Mouse (Mus musculus) common myeloid progenitor, adult 5-6 weeks (primary cell): Measurements from ENCODE around the gene L3mbtl2. TPM values are rescaled to one million over a fixed set of nuclear protein-coding genes. Genes with fewer than 3 reads are reported as not detected.
A peak's percentile ranks its signal among the peaks of the same experiment; 100 is the strongest.

Experiments used
- ATAC-seq: replicated peaks from 2 replicates; pipeline ENCODE4 v1.8.0; 2016; ENCODE audit warnings: low read depth, mild to moderate bottlenecking, moderate TSS enrichment, inconsistent platforms; ENCODE audit not compliant: poor library complexity, severe bottlenecking
- total RNA-seq: library from RNA; stranded (forward); fragments of 200-1000, 187-1606 nt; gene quantifications from 2 replicates; pipeline ENCODE4 v1.2.3, GENCODE M21; 2017

L3mbtl2 gene
- total RNA-seq, 1 experiment from 2014 or later: 31.7 TPM

DNA sequence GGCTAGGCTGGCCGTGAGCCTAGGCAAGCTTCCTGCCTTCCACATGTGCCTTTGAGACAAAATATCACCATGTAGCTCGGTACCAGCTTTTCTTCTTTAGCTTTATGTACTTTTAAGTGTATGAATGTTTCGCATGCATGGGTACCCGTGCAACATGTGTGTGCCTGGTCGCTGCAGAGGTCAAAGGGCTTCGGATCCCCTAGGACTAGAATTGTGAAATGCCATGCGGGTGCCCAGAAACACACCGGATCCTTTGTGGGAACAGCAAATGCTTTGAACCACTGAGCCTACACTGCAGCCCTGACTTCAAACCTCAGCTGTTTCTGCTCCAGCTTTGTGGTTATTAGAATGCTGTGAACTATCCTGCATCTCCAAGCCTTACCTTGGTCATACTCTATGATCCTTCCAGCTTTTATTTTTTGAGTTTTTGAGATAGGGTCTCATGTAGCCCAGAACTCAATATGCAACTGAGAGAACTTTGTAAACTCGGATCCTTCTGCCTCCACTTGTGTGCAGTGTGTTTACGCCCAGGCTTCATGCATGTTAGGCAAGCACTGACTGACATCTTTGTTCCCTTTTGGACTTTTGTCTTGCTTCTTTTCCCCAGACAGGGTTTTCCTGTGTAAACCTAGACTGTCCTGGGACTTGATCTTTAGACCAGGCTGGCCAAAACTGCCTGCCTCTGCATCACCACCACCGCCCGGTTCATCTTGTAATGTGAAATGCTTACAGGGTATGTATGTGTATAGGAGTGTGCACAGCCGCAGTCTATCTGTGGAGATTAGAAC, 38.8 kb downstream of the L3mbtl2 start:
- ATAC-seq: no peak

GRCm38 (mm10) chr15:81703094-81703489, 39.4 kb downstream of the L3mbtl2 start:
- no peak for ATAC-seq

- no peak for ATAC-seq
Measured at GRCm38 (mm10) chr15:81708991-81709390, 45.3 kb downstream of the L3mbtl2 start.

DNA sequence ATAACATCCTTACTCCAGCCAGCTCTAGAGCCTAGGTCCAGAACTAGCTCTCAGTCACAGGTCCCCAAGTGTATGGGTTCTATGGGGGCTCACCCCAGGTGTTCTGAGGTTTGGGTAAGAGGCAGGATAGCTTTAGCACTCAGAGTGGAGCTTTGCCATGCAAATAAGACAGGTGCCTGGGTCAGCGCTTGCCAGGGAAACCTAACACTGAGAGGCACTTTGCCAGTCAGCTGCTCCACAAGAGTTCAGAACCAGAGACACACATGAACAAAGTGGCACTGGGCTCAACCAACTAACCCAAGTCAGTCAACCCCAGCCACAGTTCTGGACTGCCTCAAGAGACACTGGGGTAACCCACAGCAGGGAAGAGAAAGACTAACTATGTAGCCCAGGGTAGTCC, 46.0 kb downstream of the L3mbtl2 start:
- no peak for ATAC-seq

DNA sequence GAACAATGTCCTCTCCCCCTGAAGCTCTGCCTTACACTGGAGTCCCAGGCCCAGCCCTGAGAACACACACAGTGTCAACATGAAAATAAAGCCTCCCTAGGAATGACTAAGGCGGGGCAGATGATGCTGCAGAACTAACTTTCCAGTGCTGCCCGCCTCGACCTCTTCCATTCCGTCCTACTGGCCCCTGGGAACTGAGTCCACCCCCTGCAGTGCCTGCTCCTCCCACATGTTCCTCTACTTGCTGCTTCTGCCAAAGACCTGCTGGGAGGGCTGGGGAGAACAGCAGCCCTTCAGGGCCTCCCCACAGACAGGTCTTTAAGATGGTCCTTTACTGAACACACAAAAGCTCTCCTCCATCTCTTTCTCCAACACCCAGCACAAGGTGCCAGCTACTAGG, 47.1 kb downstream of the L3mbtl2 start:
- no peak for ATAC-seq

- ATAC-seq: no peak
Measured at GRCm38 (mm10) chr15:81713742-81714141, 50.1 kb downstream of the L3mbtl2 start.

GRCm38 (mm10) chr15:81718336-81719138, 54.8 kb downstream of the L3mbtl2 start:
- no peak for ATAC-seq

DNA sequence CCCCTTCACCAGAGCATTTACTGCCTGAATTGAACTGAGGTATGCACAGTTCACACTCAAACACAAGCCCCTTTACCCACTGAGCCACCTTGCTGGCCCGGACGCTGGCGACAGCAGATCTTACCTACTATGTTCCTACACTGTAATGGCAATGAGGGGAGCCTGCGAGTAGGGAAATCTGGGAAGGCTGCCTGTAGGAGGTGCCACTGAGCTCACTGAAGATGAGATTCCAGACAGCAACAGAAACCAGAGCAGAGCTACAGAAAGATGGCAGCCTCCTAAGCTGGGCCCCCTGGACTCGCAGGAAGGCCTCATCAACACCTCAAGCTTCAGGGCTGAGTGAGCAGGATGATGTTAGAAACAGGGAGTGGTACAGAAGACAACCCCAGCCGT, 55.4 kb downstream of the L3mbtl2 start:
- ATAC-seq: no peak

- ATAC-seq: no peak
Measured at GRCm38 (mm10) chr15:81722361-81722760, 58.7 kb downstream of the L3mbtl2 start.

- no peak for ATAC-seq
Measured at GRCm38 (mm10) chr15:81723653-81724052, 60.0 kb downstream of the L3mbtl2 start.

DNA sequence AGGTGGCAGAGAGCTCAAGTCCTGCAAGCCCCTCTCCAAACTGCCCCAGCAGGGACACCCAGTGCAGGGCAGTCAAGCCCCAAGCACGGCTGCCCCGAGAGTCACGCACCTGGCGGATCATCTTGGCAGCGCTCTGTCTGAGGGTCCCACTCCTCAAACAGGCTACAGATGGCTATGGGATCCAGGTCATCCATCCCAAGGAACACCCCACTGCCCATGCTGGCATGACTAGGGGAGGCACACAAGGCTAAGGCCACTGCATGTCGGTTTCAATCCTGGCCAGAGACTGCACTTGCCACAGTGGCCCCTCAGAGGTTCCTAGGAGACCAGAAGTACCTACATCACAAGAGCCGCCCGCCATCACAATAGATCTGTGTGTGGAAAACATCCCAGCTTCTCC, 62.3 kb downstream of the L3mbtl2 start:
- no peak for ATAC-seq

DNA sequence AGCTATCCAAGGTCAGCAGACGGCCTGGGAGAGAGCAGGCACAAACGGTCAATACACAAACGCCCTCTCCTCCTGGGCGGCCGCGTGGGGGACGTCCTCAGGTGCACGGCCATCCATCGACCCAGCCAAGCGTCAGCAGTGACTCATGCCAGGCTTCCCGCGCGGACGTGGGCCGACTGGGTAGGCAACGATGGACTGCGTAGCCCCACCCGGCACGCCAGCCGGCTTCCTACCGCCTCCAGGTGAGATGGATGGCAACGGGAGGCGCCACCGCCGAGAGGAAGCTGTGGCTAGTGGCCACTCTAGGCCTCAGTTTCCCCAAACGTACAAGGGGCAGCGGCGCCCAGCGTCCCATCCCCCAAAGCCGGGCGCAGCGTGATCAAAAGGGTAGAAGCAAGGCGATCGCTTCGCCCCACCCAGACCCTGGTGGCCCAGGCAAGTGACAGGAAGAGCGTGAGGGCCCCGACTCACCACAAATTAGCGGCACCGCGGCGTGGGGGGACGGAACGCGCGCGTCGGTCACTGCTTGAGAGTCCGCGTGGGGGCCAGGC, 65.6 kb downstream of the L3mbtl2 start:
- ATAC-seq: peak; percentile 48

DNA sequence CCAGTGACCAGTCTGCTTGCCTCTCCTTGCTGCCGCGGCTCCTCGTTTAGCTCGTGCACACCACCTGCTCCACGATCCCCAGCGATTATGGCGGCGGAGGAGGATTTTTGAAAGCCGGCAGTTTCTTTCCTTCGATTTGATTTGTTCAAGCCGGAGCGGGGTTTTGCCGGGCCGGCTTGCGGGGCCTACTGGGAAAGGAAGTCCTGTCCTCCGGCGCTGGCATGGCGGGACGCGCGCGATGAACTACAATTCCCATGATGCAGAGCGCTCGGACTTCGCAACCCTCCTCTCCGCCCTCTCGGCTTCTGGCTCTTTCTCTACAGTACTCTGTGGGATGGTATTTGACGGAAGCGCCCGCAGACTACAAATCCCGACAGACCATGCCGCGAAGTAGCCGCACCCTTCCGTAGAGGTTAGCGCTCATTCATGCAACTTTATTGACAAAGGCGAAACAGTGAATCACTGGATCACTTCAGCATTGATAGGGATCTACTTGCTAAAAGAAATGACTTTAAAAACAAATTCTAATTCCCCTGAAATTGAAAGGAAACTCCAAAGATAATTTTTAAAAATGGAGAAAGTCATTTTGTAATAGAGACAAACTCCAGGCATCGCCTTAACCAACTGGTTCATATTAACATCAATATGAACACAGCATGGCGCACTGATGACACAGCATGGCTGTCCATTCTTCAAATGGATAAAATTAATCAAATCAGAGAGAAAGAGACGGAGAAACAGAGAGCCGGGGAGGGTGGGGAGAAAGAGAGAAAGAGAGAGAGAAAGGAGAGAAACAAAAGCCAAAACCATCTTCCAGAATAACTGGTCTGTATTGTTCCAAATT, 66.3 kb downstream of the L3mbtl2 start:
- ATAC-seq: peak; percentile 99

GRCm38 (mm10) chr15:81735075-81735474, 71.4 kb downstream of the L3mbtl2 start:
- no peak for ATAC-seq

Other genes starting within 250 kb of the L3mbtl2 start
- 202 and 239 TPM in 2 replicates for gene Rbx1, start 197.6 kb upstream of the L3mbtl2 start, total RNA-seq
- 37.0 and 45.9 TPM in 2 replicates for gene Ep300, start 78.5 kb upstream of the L3mbtl2 start, total RNA-seq
- not detected in 2 replicates for gene Chadl, start 33.4 kb downstream of the L3mbtl2 start, total RNA-seq
- 27.9 and 31.5 TPM in 2 replicates for gene Zc3h7b, start 81.2 kb downstream of the L3mbtl2 start, total RNA-seq
- gene Rangap1, start 81.6 kb downstream of the L3mbtl2 start, total RNA-seq: 113 and 121 TPM in 2 replicates
- 11.3 and 20.6 TPM in 2 replicates for gene Tef, start 138.5 kb downstream of the L3mbtl2 start, total RNA-seq
- gene Tob2, start 194.9 kb downstream of the L3mbtl2 start, total RNA-seq: 26.1 and 27.0 TPM in 2 replicates
- gene Phf5a, start 208.0 kb downstream of the L3mbtl2 start, total RNA-seq: 65.8 and 125 TPM in 2 replicates
- 132 and 149 TPM in 2 replicates for gene Aco2, start 208.4 kb downstream of the L3mbtl2 start, total RNA-seq